Mouse (Mus musculus): ENCODE data around the gene Kcnma1. TPM values are rescaled to one million over a fixed set of nuclear protein-coding genes. Genes with fewer than 3 reads are reported as not detected.

Kcnma1 gene
- polyA plus RNA-seq, 1 experiment, result 0.29 TPM

- no peak overlapping the region for H3K4me3 ChIP-seq (ENCODE audit: extremely low read depth, insufficient read depth, insufficient read length)
- H3K27ac ChIP-seq (ENCODE audit: insufficient read depth, low read length), result no peak overlapping the region
- DNase-seq (ENCODE audit: low read depth in 1 of 2, low spot score in 2 of 2), result no peak
- TF ChIP-seq POLR2A (IDR thresholded peaks at IDR 0.05; ENCODE audit: low read depth, low read length) (no peak), CTCF (IDR thresholded peaks at IDR 0.05; ENCODE audit: extremely low read depth, insufficient read depth, insufficient read length, insufficient replicate concordance) (no peak)
- no peaks in the 10 kb centered on the region for H3K27me3 ChIP-seq (ENCODE audit: control insufficient read depth, insufficient read depth, low read length)
- 81% methylated on average over 4 of the region's 4 CpGs for WGBS
- no peaks in the 10 kb centered on the region for H3K4me1 ChIP-seq (ENCODE audit: control insufficient read depth, insufficient read depth, insufficient read length)
- no peaks in the 10 kb centered on the region for H3K36me3 ChIP-seq (ENCODE audit: control insufficient read depth, insufficient read depth, low read length)
Measured at GRCm38 (mm10) chr14:23846706-23847105, 167.6 kb downstream of the Kcnma1 start.

DNA sequence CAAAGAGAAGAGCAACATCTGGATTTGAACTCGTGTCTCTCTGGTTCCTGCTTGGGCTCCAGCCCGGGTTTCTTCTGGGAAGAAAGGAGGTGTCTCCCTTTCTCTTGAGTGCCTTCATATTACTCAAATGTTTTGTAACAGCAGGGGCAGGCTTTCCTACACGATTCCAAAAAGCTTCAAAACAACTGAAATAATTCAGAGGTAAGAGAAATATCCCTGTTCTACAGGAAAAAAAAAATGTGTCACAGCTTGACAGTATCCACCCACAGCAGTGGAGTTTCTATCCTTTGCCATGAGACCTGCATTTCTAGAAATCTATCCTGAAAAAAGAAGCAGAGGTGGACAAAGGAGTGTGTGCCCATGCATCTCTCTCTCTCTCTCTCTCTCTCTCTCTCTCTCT is 172.3 kb downstream of the Kcnma1 start:
- 79% methylated on average over 3 of the region's 3 CpGs for WGBS
- Histone ChIP-seq H3K27me3 (ENCODE audit: control insufficient read depth, insufficient read depth, low read length) (no peaks in the 10 kb centered on the region), H3K4me3 (ENCODE audit: extremely low read depth, insufficient read depth, insufficient read length) (no peak overlapping the region)

GRCm38 (mm10) chr14:23839613-23840012 is 174.7 kb downstream of the Kcnma1 start:
- TF ChIP-seq CTCF (IDR thresholded peaks at IDR 0.05; ENCODE audit: extremely low read depth, insufficient read depth, insufficient read length, insufficient replicate concordance) (no peak), POLR2A (IDR thresholded peaks at IDR 0.05; ENCODE audit: low read depth, low read length) (no peak)
- Histone ChIP-seq H3K27ac (ENCODE audit: insufficient read depth, low read length) (no peak overlapping the region), H3K36me3 (ENCODE audit: control insufficient read depth, insufficient read depth, low read length) (no peaks in the 10 kb centered on the region), H3K4me3 (ENCODE audit: extremely low read depth, insufficient read depth, insufficient read length) (no peak overlapping the region), H3K27me3 (ENCODE audit: control insufficient read depth, insufficient read depth, low read length) (no peaks in the 10 kb centered on the region), H3K4me1 (ENCODE audit: control insufficient read depth, insufficient read depth, insufficient read length) (no peaks in the 10 kb centered on the region)
- DNase-seq (ENCODE audit: low read depth in 1 of 2, low spot score in 2 of 2), result no peak
- WGBS, result 65% methylated on average over 5 of the region's 5 CpGs

More for the DNA sequence above, 172.3 kb downstream of the Kcnma1 start:
- no peak for DNase-seq (ENCODE audit: low read depth in 1 of 2, low spot score in 2 of 2)
- Histone ChIP-seq H3K4me1 (ENCODE audit: control insufficient read depth, insufficient read depth, insufficient read length) (no peaks in the 10 kb centered on the region), H3K27ac (ENCODE audit: insufficient read depth, low read length) (no peak overlapping the region), H3K36me3 (ENCODE audit: control insufficient read depth, insufficient read depth, low read length) (no peaks in the 10 kb centered on the region)
- TF ChIP-seq CTCF (IDR thresholded peaks at IDR 0.05; ENCODE audit: extremely low read depth, insufficient read depth, insufficient read length, insufficient replicate concordance) (no peak), POLR2A (IDR thresholded peaks at IDR 0.05; ENCODE audit: low read depth, low read length) (no peak)

DNA sequence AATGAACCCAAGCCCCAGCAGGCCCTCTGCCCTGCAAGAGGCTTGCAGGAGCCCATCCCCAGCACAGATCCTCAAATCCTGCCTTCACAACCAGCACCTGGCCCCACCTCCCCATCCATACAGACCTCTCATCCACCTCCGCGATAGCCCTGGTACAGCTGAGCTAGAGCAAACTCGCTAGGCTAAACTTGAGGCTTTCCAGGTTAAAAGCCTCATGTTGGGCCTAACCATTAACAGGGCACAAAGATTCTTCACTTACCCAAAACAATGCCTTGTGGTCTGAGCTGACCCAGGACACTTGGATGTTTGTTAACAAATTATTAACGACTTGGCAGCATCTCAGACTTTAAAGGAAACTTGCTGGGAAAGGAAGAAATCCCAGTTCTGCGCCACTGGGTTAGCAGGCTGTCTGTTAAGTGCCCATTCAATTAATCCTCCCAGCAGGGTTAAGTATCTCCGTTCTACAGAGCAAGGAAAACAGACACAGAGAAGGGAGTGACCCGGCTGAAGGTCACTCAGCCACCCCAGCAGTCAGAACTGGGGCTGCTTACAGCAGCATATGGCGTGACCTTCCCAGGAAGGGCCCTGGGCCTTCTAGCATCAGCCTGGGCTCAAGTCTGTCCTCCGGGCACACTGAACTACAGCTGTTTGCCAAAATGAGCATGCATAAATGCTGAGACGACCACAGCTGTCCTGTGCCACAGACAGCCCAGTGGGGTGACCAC is 178.7 kb downstream of the Kcnma1 start:
- Histone ChIP-seq H3K27me3 (ENCODE audit: control insufficient read depth, insufficient read depth, low read length) (no peaks in the 10 kb centered on the region), H3K27ac (ENCODE audit: insufficient read depth, low read length) (no peak overlapping the region), H3K4me3 (ENCODE audit: extremely low read depth, insufficient read depth, insufficient read length) (no peak overlapping the region), H3K4me1 (ENCODE audit: control insufficient read depth, insufficient read depth, insufficient read length) (no peaks in the 10 kb centered on the region), H3K36me3 (ENCODE audit: control insufficient read depth, insufficient read depth, low read length) (no peaks in the 10 kb centered on the region)
- no peak for TF ChIP-seq CTCF (IDR thresholded peaks at IDR 0.05; ENCODE audit: extremely low read depth, insufficient read depth, insufficient read length, insufficient replicate concordance)
- no peak for TF ChIP-seq POLR2A (IDR thresholded peaks at IDR 0.05; ENCODE audit: low read depth, low read length)
- WGBS, result 66% methylated on average over 10 of the region's 10 CpGs
- DNase-seq (ENCODE audit: low read depth in 1 of 2, low spot score in 2 of 2), result no peak

DNA sequence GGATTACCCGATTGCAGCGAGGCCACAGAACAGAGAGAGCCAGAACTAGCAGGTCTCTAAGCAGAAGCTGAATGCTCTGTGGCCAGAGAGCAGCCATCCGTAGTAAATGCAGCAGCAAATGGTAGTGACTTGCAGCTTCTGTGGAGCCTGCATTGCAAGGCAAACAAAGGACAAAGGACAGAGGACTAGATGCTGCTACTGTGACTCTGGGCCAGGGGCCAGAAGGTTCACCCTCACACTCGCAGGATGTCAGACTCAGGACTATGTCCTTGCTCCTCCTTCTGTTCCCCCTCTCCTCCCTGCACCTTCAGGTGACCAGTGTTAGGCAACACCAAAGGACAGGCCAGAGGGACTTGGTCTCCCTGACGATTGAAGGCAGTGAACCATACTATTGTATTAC is 183.0 kb downstream of the Kcnma1 start:
- WGBS, result 76% methylated on average over 5 of the region's 5 CpGs
- TF ChIP-seq POLR2A (IDR thresholded peaks at IDR 0.05; ENCODE audit: low read depth, low read length) (no peak), CTCF (IDR thresholded peaks at IDR 0.05; ENCODE audit: extremely low read depth, insufficient read depth, insufficient read length, insufficient replicate concordance) (no peak)
- Histone ChIP-seq H3K36me3 (ENCODE audit: control insufficient read depth, insufficient read depth, low read length) (no peaks in the 10 kb centered on the region), H3K4me1 (ENCODE audit: control insufficient read depth, insufficient read depth, insufficient read length) (no peaks in the 10 kb centered on the region), H3K27me3 (ENCODE audit: control insufficient read depth, insufficient read depth, low read length) (no peaks in the 10 kb centered on the region), H3K27ac (ENCODE audit: insufficient read depth, low read length) (no peak overlapping the region), H3K4me3 (ENCODE audit: extremely low read depth, insufficient read depth, insufficient read length) (no peak overlapping the region)
- no peak for DNase-seq (ENCODE audit: low read depth in 1 of 2, low spot score in 2 of 2)

GRCm38 (mm10) chr14:23830316-23830715 is 184.0 kb downstream of the Kcnma1 start:
- Histone ChIP-seq H3K27me3 (ENCODE audit: control insufficient read depth, insufficient read depth, low read length) (no peaks in the 10 kb centered on the region), H3K36me3 (ENCODE audit: control insufficient read depth, insufficient read depth, low read length) (no peaks in the 10 kb centered on the region), H3K4me1 (ENCODE audit: control insufficient read depth, insufficient read depth, insufficient read length) (no peaks in the 10 kb centered on the region), H3K27ac (ENCODE audit: insufficient read depth, low read length) (no peak overlapping the region), H3K4me3 (ENCODE audit: extremely low read depth, insufficient read depth, insufficient read length) (no peak overlapping the region)
- WGBS, result 49% methylated on average over 4 of the region's 4 CpGs
- DNase-seq (ENCODE audit: low read depth in 1 of 2, low spot score in 2 of 2), result no peak
- TF ChIP-seq CTCF (IDR thresholded peaks at IDR 0.05; ENCODE audit: extremely low read depth, insufficient read depth, insufficient read length, insufficient replicate concordance), result no peak
- no peak for TF ChIP-seq POLR2A (IDR thresholded peaks at IDR 0.05; ENCODE audit: low read depth, low read length)

GRCm38 (mm10) chr14:23828711-23829320 is 185.5 kb downstream of the Kcnma1 start:
- no peaks in the 10 kb centered on the region for H3K4me1 ChIP-seq (ENCODE audit: control insufficient read depth, insufficient read depth, insufficient read length)
- whole genome bisulfite sequencing, result 90% methylated on average over 3 of the region's 3 CpGs
- TF ChIP-seq POLR2A (IDR thresholded peaks at IDR 0.05; ENCODE audit: low read depth, low read length) (no peak), CTCF (IDR thresholded peaks at IDR 0.05; ENCODE audit: extremely low read depth, insufficient read depth, insufficient read length, insufficient replicate concordance) (no peak)
- no peak for DNase-seq (ENCODE audit: low read depth in 1 of 2, low spot score in 2 of 2)
- no peaks in the 10 kb centered on the region for H3K36me3 ChIP-seq (ENCODE audit: control insufficient read depth, insufficient read depth, low read length)
- H3K27ac ChIP-seq (ENCODE audit: insufficient read depth, low read length), result no peak overlapping the region
- H3K4me3 ChIP-seq (ENCODE audit: extremely low read depth, insufficient read depth, insufficient read length), result no peak overlapping the region
- H3K27me3 ChIP-seq (ENCODE audit: control insufficient read depth, insufficient read depth, low read length), result no peaks in the 10 kb centered on the region
